Mouse (Mus musculus) intestine, embryonic 16.5 days (tissue): ENCODE results near the gene Galns. TPM values are rescaled to one million over a fixed set of nuclear protein-coding genes. Genes with fewer than 3 reads are reported as not detected.

Experiments
- ATAC-seq: fragments of 200-750 bp; cut with Nextera tagmentation; 2 replicates; pipeline ENCODE4 v1.8.0; 2017; ENCODE audit warnings: moderate TSS enrichment, moderate library complexity
- H3K27ac ChIP-seq: fragments of 300-500 bp; sonication (generic); 2 replicates; pipeline ENCODE4 v1.5.1; 2014; ENCODE audit warnings: mild to moderate bottlenecking, low read length
- H3K27me3 ChIP-seq: fragments of 300-500 bp; sonication (generic); replicated peaks from 2 replicates; pipeline ENCODE4 v1.6.1; 2014; ENCODE audit warnings: low read length, control low read depth, mixed read lengths; ENCODE audit not compliant: control insufficient read depth, insufficient read depth
- H3K36me3 ChIP-seq: fragments of 300-500 bp; sonication (generic); 2 replicates; pipeline ENCODE4 v1.6.1; 2014; ENCODE audit warnings: low read length, control low read depth; ENCODE audit not compliant: control insufficient read depth, insufficient read depth
- H3K4me1 ChIP-seq: fragments of 300-500 bp; sonication (generic); 2 replicates; pipeline ENCODE4 v1.6.1; 2014; ENCODE audit warnings: low read length, control low read depth, mixed read lengths; ENCODE audit not compliant: control insufficient read depth, insufficient read depth
- H3K4me2 ChIP-seq: fragments of 300-500 bp; sonication (generic); 2 replicates; pipeline ENCODE4 v1.6.1; 2014; ENCODE audit warnings: low read depth, low read length, control low read depth
- H3K4me3 ChIP-seq: fragments of 300-500 bp; sonication (generic); 2 replicates; pipeline ENCODE4 v1.5.1; 2014; ENCODE audit warnings: mild to moderate bottlenecking, low read length
- H3K9ac ChIP-seq: fragments of 300-500 bp; sonication (generic); 2 replicates; pipeline ENCODE4 v1.6.1; 2014; ENCODE audit warnings: low read depth, low read length
- H3K9me3 ChIP-seq: fragments of 300-500 bp; sonication (generic); 2 replicates; pipeline ENCODE4 v1.6.1; 2016; ENCODE audit warnings: low read length, control low read depth; ENCODE audit not compliant: control insufficient read depth
- WGBS: fragments of 180-500 bp; shearing (Covaris S2); extraction: QIAGEN DNeasy Blood & Tissue Kit; methylation state at CpG from one replicate; pipeline ENCODE4 v1.1.7; 2014; 5-methylcytosine and 5-hydroxymethylcytosine counted together
- polyA plus RNA-seq: library from polyadenylated mRNA; unstranded; fragments of >200 nt; fragmentation: Nextera tagmentation; extraction: Ambion mirVana; gene quantifications from 2 replicates; pipeline ENCODE4 v1.2.1, GENCODE M21; 2015

The Galns gene
- polyA plus RNA-seq, 1 experiment from 2014 or later = 22.4 TPM

GRCm38 (mm10) chr8:122546811-122547453 lies 64.3 kb downstream of the Galns start:
- H3K27me3 ChIP-seq = no peaks in the 10 kb centered on the region
- WGBS = 49% methylated on average over 24 of the region's 24 CpGs
- H3K9me3 ChIP-seq = no peaks in the 10 kb centered on the region
- ATAC-seq = no peak
- peak overlapping the region; percentile 30 for H3K4me2 ChIP-seq
- H3K4me3 ChIP-seq = peak overlapping the region; percentile 4; the same call in 1 of the 2 replicates
- H3K9ac ChIP-seq = peak overlapping the region; percentile 62
- H3K36me3 ChIP-seq = no peaks in the 10 kb centered on the region
- H3K27ac ChIP-seq = peak overlapping the region; percentile 57
- peaks cover 39% of the 10 kb centered on the region for H3K4me1 ChIP-seq

- Histone ChIP-seq H3K36me3 (no peaks in the 10 kb centered on the region), H3K9me3 (no peaks in the 10 kb centered on the region), H3K27ac (no peak overlapping the region; the same call in 1 of the 2 replicates), H3K4me3 (no peak overlapping the region), H3K4me2 (no peak overlapping the region), H3K9ac (peak overlapping the region; percentile 62), H3K27me3 (no peaks in the 10 kb centered on the region), H3K4me1 (peaks cover 39% of the 10 kb centered on the region)
- peak; percentile 52 for ATAC-seq
- 77% methylated on average over 6 of the region's 7 CpGs for WGBS
These were observed 65.1 kb downstream of the Galns start for GRCm38 (mm10) chr8:122546066-122546755.

- Histone ChIP-seq H3K27ac (no peak overlapping the region), H3K9me3 (no peaks in the 10 kb centered on the region), H3K36me3 (no peaks in the 10 kb centered on the region), H3K4me2 (no peak overlapping the region), H3K27me3 (no peaks in the 10 kb centered on the region), H3K9ac (no peak overlapping the region), H3K4me1 (peaks cover 29% of the 10 kb centered on the region), H3K4me3 (no peak overlapping the region)
- WGBS = 89% methylated on average over 8 of the region's 8 CpGs
- no peak for ATAC-seq
These were observed 67.1 kb downstream of the Galns start for GRCm38 (mm10) chr8:122544138-122544537.

GRCm38 (mm10) chr8:122538310-122539076 lies 72.8 kb downstream of the Galns start:
- H3K4me3 ChIP-seq = no peak overlapping the region
- H3K36me3 ChIP-seq = no peaks in the 10 kb centered on the region
- H3K4me2 ChIP-seq = no peak overlapping the region
- ATAC-seq = no peak
- H3K9me3 ChIP-seq = no peaks in the 10 kb centered on the region
- no peak overlapping the region for H3K27ac ChIP-seq
- WGBS = 93% methylated on average over 9 of the region's 9 CpGs
- H3K9ac ChIP-seq = no peak overlapping the region
- H3K4me1 ChIP-seq = peaks cover 24% of the 10 kb centered on the region
- no peaks in the 10 kb centered on the region for H3K27me3 ChIP-seq

GRCm38 (mm10) chr8:122537812-122538211 lies 73.5 kb downstream of the Galns start:
- Histone ChIP-seq H3K27ac (peak overlapping the region; percentile 90), H3K4me1 (peaks cover 24% of the 10 kb centered on the region), H3K4me3 (no peak overlapping the region), H3K4me2 (no peak overlapping the region), H3K36me3 (no peaks in the 10 kb centered on the region), H3K27me3 (no peaks in the 10 kb centered on the region), H3K9ac (0 out of 2 replicates have a peak overlapping the region, but pooled peaks have one; percentile 30), H3K9me3 (no peaks in the 10 kb centered on the region)
- WGBS = 63% methylated on average over 2 of the region's 2 CpGs
- ATAC-seq = peak; percentile 23; the same call in 1 of the 2 replicates

GRCm38 (mm10) chr8:122537033-122537432 lies 74.2 kb downstream of the Galns start:
- Histone ChIP-seq H3K27me3 (no peaks in the 10 kb centered on the region), H3K4me1 (peaks cover 24% of the 10 kb centered on the region), H3K36me3 (no peaks in the 10 kb centered on the region), H3K9ac (peak overlapping the region; percentile 30; the same call in 1 of the 2 replicates), H3K4me2 (0 out of 2 replicates have a peak overlapping the region, but pooled peaks have one; percentile 17), H3K4me3 (no peak overlapping the region), H3K27ac (peak overlapping the region; percentile 90), H3K9me3 (no peaks in the 10 kb centered on the region)
- peak; percentile 90 for ATAC-seq
- WGBS = 15% methylated on average over 6 of the region's 6 CpGs

GRCm38 (mm10) chr8:122531312-122531711 lies 80.0 kb downstream of the Galns start:
- Histone ChIP-seq H3K4me1 (peaks cover 21% of the 10 kb centered on the region), H3K9me3 (no peaks in the 10 kb centered on the region), H3K27ac (peak overlapping the region; percentile 46), H3K4me2 (no peak overlapping the region), H3K9ac (peak overlapping the region; percentile 29; the same call in 1 of the 2 replicates), H3K27me3 (no peaks in the 10 kb centered on the region), H3K36me3 (no peaks in the 10 kb centered on the region), H3K4me3 (no peak overlapping the region)
- 80% methylated on average over 8 of the region's 8 CpGs for WGBS
- ATAC-seq = no peak

- Histone ChIP-seq H3K4me1 (peaks cover 36% of the 10 kb centered on the region), H3K9me3 (no peaks in the 10 kb centered on the region), H3K27ac (no peak overlapping the region), H3K27me3 (no peaks in the 10 kb centered on the region), H3K4me3 (no peak overlapping the region), H3K4me2 (no peak overlapping the region), H3K9ac (no peak overlapping the region), H3K36me3 (no peaks in the 10 kb centered on the region)
- ATAC-seq = no peak
- WGBS = 88% methylated on average over 4 of the region's 4 CpGs
These were observed 82.1 kb downstream of the Galns start for GRCm38 (mm10) chr8:122529159-122529558.
